ENCODE assay signal across 22 mouse cellular contexts in the genomic region with DNA sequence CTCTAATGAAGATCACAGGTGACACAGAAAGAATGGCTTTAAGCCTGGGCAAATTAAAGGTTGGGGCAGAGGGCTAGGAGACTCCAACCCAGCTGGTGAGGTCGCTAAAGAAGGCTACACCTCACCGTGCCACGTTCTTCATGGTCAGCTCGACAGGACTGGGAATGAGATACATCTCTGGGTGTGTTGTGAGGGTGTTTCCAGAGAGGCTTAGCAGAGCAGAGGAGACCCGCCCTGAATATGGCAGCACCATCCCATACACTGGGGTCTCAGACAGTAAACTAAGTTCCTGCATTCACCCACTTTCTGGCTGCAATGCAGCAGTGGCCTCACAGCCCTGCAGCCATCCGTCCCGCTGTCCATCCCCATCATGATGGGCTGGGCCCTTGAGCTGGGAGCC. TPM values are rescaled to one million over a fixed set of nuclear protein-coding genes. Genes with fewer than 3 reads are reported as not detected.
DNase-seq lines count a peak whose midpoint lies in the region; ATAC-seq and TF ChIP-seq lines count a peak whose summit lies in the region.
"Had no signal": no experiment of that assay in that cellular context is flagged by ENCODE, and none has a peak within 500 bp of the region (broad histone marks: within the 10 kb centered on the region; RNA-seq: fewer than 3 reads in every experiment).

No protein-coding gene starts in this region.

- TF ChIP-seq CTCF in kidney, adult 2 months (conservative IDR thresholded peaks at IDR 0.05; ENCODE audit: insufficient read depth, insufficient read length, low read depth, low read length) = no peak

- no peak for ATAC-seq in forebrain, embryonic 13.5 days
- no peak for ATAC-seq in forebrain, embryonic 11.5 days (replicated peaks; ENCODE audit: low FRiP score)
- ATAC-seq in heart, embryonic 12.5 days (ENCODE audit: insufficient number of reproducible peaks, low FRiP score) = no peak
- ATAC-seq in kidney, embryonic 16.5 days (ENCODE audit: low FRiP score, low TSS enrichment) = no peak
- ATAC-seq: liver, embryonic 12.5 days had no signal

- H3K4me2 ChIP-seq in forebrain, embryonic 13.5 days = no peak overlapping the region
- H3K4me2 ChIP-seq in forebrain, embryonic 11.5 days (ENCODE audit: low read depth, low read length, severe bottlenecking) = no peak overlapping the region
- no peak overlapping the region for H3K4me2 ChIP-seq in heart, embryonic 12.5 days
- no peak overlapping the region for H3K4me2 ChIP-seq in kidney, embryonic 16.5 days (replicated peaks; ENCODE audit: low read depth, low read length)
- H3K4me2 ChIP-seq: embryonic facial prominence, embryonic 15.5 days; intestine, embryonic 15.5 days; liver, embryonic 12.5 days; neural tube, embryonic 12.5 days had no signal

- no peak for DNase-seq in forebrain, embryonic 11.5 days (ENCODE audit: low spot score)
- no peak for DNase-seq in heart, postnatal 10 days
- DNase-seq in kidney, adult 2 months = no peak
- DNase-seq in limb, embryonic 10.5 days (ENCODE audit: low spot score) = no peak
- DNase-seq in left cerebral cortex, adult 18-20 months (ENCODE audit: low spot score in 2 of 2) = no peak
- DNase-seq: adrenal gland, postnatal 10 days; cerebellum, adult 8-10 months; cerebellum, postnatal 36 days; kidney, postnatal 10 days; left cerebral cortex, postnatal 4 days; lung, postnatal 36 days; midbrain, embryonic 14.5 days; right cerebral cortex, postnatal 14 days; thymus, postnatal 25 days had no signal

- peaks cover 26% of the 10 kb centered on the region for H3K36me3 ChIP-seq in forebrain, embryonic 13.5 days (ENCODE audit: poor library complexity, severe bottlenecking)
- H3K36me3 ChIP-seq in forebrain, embryonic 11.5 days (ENCODE audit: control insufficient read depth, insufficient read depth, low read length) = no peaks in the 10 kb centered on the region
- H3K36me3 ChIP-seq in heart, embryonic 12.5 days = peaks cover 13% of the 10 kb centered on the region; the same call in 1 of the 2 replicates
- H3K36me3 ChIP-seq in kidney, embryonic 16.5 days (ENCODE audit: insufficient read depth, low read length) = peaks cover 15% of the 10 kb centered on the region
- H3K36me3 ChIP-seq in kidney, adult 2 months (ENCODE audit: control insufficient read depth, insufficient read depth, low read length) = no peaks in the 10 kb centered on the region
- peaks cover 85% of the 10 kb centered on the region for H3K36me3 ChIP-seq in limb, embryonic 10.5 days
- H3K36me3 ChIP-seq: neural tube, embryonic 12.5 days had no signal

- no peak overlapping the region for H3K4me3 ChIP-seq in forebrain, embryonic 13.5 days
- H3K4me3 ChIP-seq in forebrain, embryonic 11.5 days (ENCODE audit: low read depth, low read length) = no peak overlapping the region
- no peak overlapping the region for H3K4me3 ChIP-seq in heart, embryonic 12.5 days
- H3K4me3 ChIP-seq in kidney, embryonic 16.5 days (ENCODE audit: low read length) = no peak overlapping the region
- H3K4me3 ChIP-seq in kidney, adult 2 months (ENCODE audit: insufficient read depth, low read depth, low read length) = no peak overlapping the region
- no peak overlapping the region for H3K4me3 ChIP-seq in limb, embryonic 10.5 days
- H3K4me3 ChIP-seq: embryonic facial prominence, embryonic 15.5 days; intestine, embryonic 15.5 days; liver, embryonic 12.5 days; neural tube, embryonic 12.5 days had no signal

- WGBS in forebrain, embryonic 13.5 days = 86% methylated on average over 7 of the region's 7 CpGs
- 89% methylated on average over 7 of the region's 7 CpGs for WGBS in forebrain, embryonic 11.5 days
- WGBS in heart, embryonic 12.5 days = 82% methylated on average over 7 of the region's 7 CpGs
- 76% methylated on average over 7 of the region's 7 CpGs for WGBS in kidney, embryonic 16.5 days
- WGBS in kidney, adult 2 months = 82% methylated on average over 7 of the region's 7 CpGs
- WGBS in limb, embryonic 10.5 days = 92% methylated on average over 7 of the region's 7 CpGs

- intact Hi-C loops in heart, postnatal 10 days (cut with DNase I) = no loop called here

- no peaks in the 10 kb centered on the region for H3K9me3 ChIP-seq in forebrain, embryonic 13.5 days (replicated peaks)
- no peaks in the 10 kb centered on the region for H3K9me3 ChIP-seq in forebrain, embryonic 11.5 days (ENCODE audit: control insufficient read depth, low read length)
- no peaks in the 10 kb centered on the region for H3K9me3 ChIP-seq in heart, embryonic 12.5 days (replicated peaks)
- no peaks in the 10 kb centered on the region for H3K9me3 ChIP-seq in kidney, embryonic 16.5 days (ENCODE audit: low read length)
- H3K9me3 ChIP-seq in limb, embryonic 10.5 days (replicated peaks) = no peaks in the 10 kb centered on the region
- H3K9me3 ChIP-seq: embryonic facial prominence, embryonic 15.5 days; intestine, embryonic 15.5 days; liver, embryonic 12.5 days; megakaryocyte, embryonic 14.5 days; neural tube, embryonic 12.5 days had no signal

- H3K4me1 ChIP-seq in forebrain, embryonic 13.5 days = peaks cover 39% of the 10 kb centered on the region
- H3K4me1 ChIP-seq in forebrain, embryonic 11.5 days (replicated peaks; ENCODE audit: control insufficient read depth, insufficient read depth, low read length) = peaks cover 3% of the 10 kb centered on the region
- H3K4me1 ChIP-seq in heart, embryonic 12.5 days (replicated peaks) = peaks cover 86% of the 10 kb centered on the region
- peaks cover 67% of the 10 kb centered on the region for H3K4me1 ChIP-seq in kidney, embryonic 16.5 days (ENCODE audit: insufficient read depth, low read length)
- peaks cover 13% of the 10 kb centered on the region for H3K4me1 ChIP-seq in kidney, adult 2 months (ENCODE audit: control insufficient read depth, insufficient read depth, low read length)
- H3K4me1 ChIP-seq in limb, embryonic 10.5 days = peaks cover 83% of the 10 kb centered on the region

- TF ChIP-seq POLR2A in kidney, adult 2 months (IDR thresholded peaks at IDR 0.05; ENCODE audit: low read depth, low read length) = no peak

- peak overlapping the region; percentile 69; the same call in 1 of the 2 replicates for H3K27ac ChIP-seq in forebrain, embryonic 13.5 days
- no peak overlapping the region for H3K27ac ChIP-seq in forebrain, embryonic 11.5 days (ENCODE audit: low read depth, low read length)
- H3K27ac ChIP-seq in heart, embryonic 12.5 days (ENCODE audit: poor library complexity, severe bottlenecking) = peak overlapping the region; percentile 89; the same call in 1 of the 2 replicates
- H3K27ac ChIP-seq in kidney, embryonic 16.5 days (ENCODE audit: low read length) = peak overlapping the region; percentile 84
- no peak overlapping the region for H3K27ac ChIP-seq in kidney, adult 2 months (ENCODE audit: insufficient read depth, low read depth, low read length)
- H3K27ac ChIP-seq in limb, embryonic 10.5 days = peak overlapping the region; percentile 89; the same call in 1 of the 2 replicates
- H3K27ac ChIP-seq: liver, embryonic 12.5 days; neural tube, embryonic 12.5 days had no signal

- H3K27me3 ChIP-seq in forebrain, embryonic 13.5 days = no peaks in the 10 kb centered on the region
- H3K27me3 ChIP-seq in forebrain, embryonic 11.5 days (ENCODE audit: control insufficient read depth, insufficient read depth, low read length) = no peaks in the 10 kb centered on the region
- H3K27me3 ChIP-seq in heart, embryonic 12.5 days (replicated peaks) = no peaks in the 10 kb centered on the region
- no peaks in the 10 kb centered on the region for H3K27me3 ChIP-seq in kidney, embryonic 16.5 days (ENCODE audit: insufficient read depth, low read length)
- H3K27me3 ChIP-seq in kidney, adult 2 months (replicated peaks; ENCODE audit: control insufficient read depth, insufficient read depth, low read length) = no peaks in the 10 kb centered on the region
- H3K27me3 ChIP-seq in limb, embryonic 10.5 days (ENCODE audit: low read depth, poor library complexity, severe bottlenecking) = no peaks in the 10 kb centered on the region
- H3K27me3 ChIP-seq: embryonic facial prominence, embryonic 15.5 days; intestine, embryonic 15.5 days; liver, embryonic 12.5 days; neural tube, embryonic 12.5 days had no signal

- H3K9ac ChIP-seq in forebrain, embryonic 13.5 days = no peak overlapping the region
- no peak overlapping the region for H3K9ac ChIP-seq in forebrain, embryonic 11.5 days (ENCODE audit: low read length)
- H3K9ac ChIP-seq in heart, embryonic 12.5 days = 0 out of 2 replicates have a peak overlapping the region, but pooled peaks have one; percentile 1
- H3K9ac ChIP-seq in kidney, embryonic 16.5 days (replicated peaks; ENCODE audit: low read length) = no peak overlapping the region
- H3K9ac ChIP-seq: embryonic facial prominence, embryonic 15.5 days; intestine, embryonic 15.5 days; liver, embryonic 12.5 days; neural tube, embryonic 12.5 days had no signal

RNA-seq across cellular contexts. Expression of a gene that starts 46.8 kb away (rescaled TPM):
- 2.0 and 2.2 TPM in 2 replicates for polyA plus RNA-seq in forebrain, embryonic 13.5 days (2015; fragmentation: Nextera tagmentation; extraction: Ambion mirVana)
- 4.7 and 5.2 TPM in 2 replicates for polyA plus RNA-seq in forebrain, embryonic 11.5 days (2014; fragmentation: Nextera tagmentation; extraction: Ambion mirVana)
- 3.3 and 4.2 TPM in 2 replicates for polyA plus RNA-seq in heart, embryonic 12.5 days (2016; fragmentation: Nextera tagmentation; extraction: Ambion mirVana)
- 10 to 100 TPM; 50.6 to 51.0 TPM for total RNA-seq in heart, postnatal 10 days (2021)
- polyA plus RNA-seq in kidney, embryonic 16.5 days (2015; fragmentation: Nextera tagmentation; extraction: Ambion mirVana) = 7.0 TPM in 2 replicates
- polyA plus RNA-seq in kidney, adult 2 months (2012; rRNA removed) = 33.9 and 34.2 TPM in 2 replicates
- polyA plus RNA-seq in limb, embryonic 10.5 days (2016; fragmentation: Nextera tagmentation; extraction: Ambion mirVana) = 6.6 and 8.2 TPM in 2 replicates
- 1 to 10 TPM; 7.3 to 8.3 TPM for total RNA-seq in left cerebral cortex, adult 18-20 months (2021)

Comparison
In these comparisons a context has a peak if more than half of its experiments do, and no peak if none do; other contexts are left out.
1. H3K27ac ChIP-seq: peak in forebrain, embryonic 13.5 days (single experiment), heart, embryonic 12.5 days (single experiment), kidney, embryonic 16.5 days (single experiment) and limb, embryonic 10.5 days (single experiment); none in forebrain, embryonic 11.5 days (single experiment) and kidney, adult 2 months (single experiment).